Mouse (Mus musculus): ENCODE results near the gene Mmp21.

GRCm38 (mm10) chr7:133645716-133646115, 34.1 kb downstream of the Mmp21 start:
- TF ChIP-seq CTCF (IDR thresholded peaks at IDR 0.05; ENCODE audit: borderline replicate concordance, extremely low read depth, insufficient read depth, insufficient read length) (no peak), POLR2A (IDR thresholded peaks at IDR 0.05; ENCODE audit: borderline replicate concordance, extremely low read depth, insufficient read depth, insufficient read length, poor library complexity, severe bottlenecking) (no peak)

Measured in brain, embryonic 14.5 days (tissue).